Mouse (Mus musculus) CH12.LX (cell line): ENCODE measurements at regions not wholly inside any gene's neighbourhood (a gene's known extent, or its start where the extent isn't known, plus 50 kb on each side); places are given as distances from the start of the nearest gene placed in this dataset.

Source experiments
- CTCF ChIP-seq, 2 experiments: IDR thresholded peaks in 1 of 2; conservative IDR thresholded peaks in 1 of 2; 2 replicates each; pipeline ENCODE4 v1.5.1; 2011 to 2012; ENCODE audit warnings: low read depth in 2 of 2, low read length in 2 of 2, improper control_type of control experiment in 1 of 2, inconsistent platforms in 1 of 2, mild to moderate bottlenecking in 1 of 2, moderate library complexity in 1 of 2
- MAFK ChIP-seq: IDR thresholded peaks from 2 replicates; pipeline ENCODE4 v1.6.1; 2011; ENCODE audit warnings: low read length, improper control_type of control experiment; ENCODE audit not compliant: insufficient replicate concordance
- MAX ChIP-seq: IDR thresholded peaks from 2 replicates; pipeline ENCODE4 v1.6.1; 2011; ENCODE audit warnings: low read length, improper control_type of control experiment
- POLR2A ChIP-seq: IDR thresholded peaks from 2 replicates; pipeline ENCODE4 v1.6.1; 2011; ENCODE audit warnings: low read depth, mild to moderate bottlenecking, improper control_type of control experiment, low read length
- TCF12 ChIP-seq: IDR thresholded peaks from 2 replicates; pipeline ENCODE4 v1.6.1; 2014; ENCODE audit warnings: low read depth, mild to moderate bottlenecking, inconsistent platforms, low read length, improper control_type of control experiment
- USF1 ChIP-seq: IDR thresholded peaks from 2 replicates; pipeline ENCODE4 v1.6.1; 2014; ENCODE audit warnings: low read depth, mild to moderate bottlenecking, inconsistent platforms, low read length, improper control_type of control experiment
- ZNF384 ChIP-seq: IDR thresholded peaks from 2 replicates; pipeline ENCODE4 v1.6.1; 2012; ENCODE audit warnings: low read depth, low read length, improper control_type of control experiment, inconsistent platforms

DNA sequence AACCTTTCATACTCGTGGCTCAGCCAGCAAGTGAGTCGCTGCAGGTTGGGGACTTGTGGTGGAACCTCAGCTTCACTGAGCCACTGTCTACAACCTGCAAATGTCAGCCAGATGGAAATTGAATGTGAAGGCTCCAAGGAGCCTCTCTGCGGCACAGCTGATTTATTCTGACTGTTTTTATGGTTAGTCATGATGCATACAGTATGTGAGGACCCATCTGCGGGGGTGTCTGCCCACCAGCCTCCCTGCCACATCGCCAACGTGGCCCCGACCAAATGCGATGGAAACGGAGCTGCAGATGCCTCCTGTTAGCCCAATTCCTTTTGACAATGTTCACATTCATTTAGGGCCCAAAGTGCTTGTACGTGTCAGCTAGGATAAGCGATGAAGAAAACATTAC is 251.2 kb downstream of the Tfap2b start:
- no peak for TF ChIP-seq CTCF (conservative IDR thresholded peaks at IDR 0.05 in 1 of 2, IDR thresholded peaks at IDR 0.05 in 1 of 2; ENCODE audit: low read depth in 2 of 2, low read length in 2 of 2)
- no peak for TF ChIP-seq POLR2A
- TF ChIP-seq USF1 = no peak
- TF ChIP-seq TCF12 = no peak
- TF ChIP-seq MAFK = no peak
- no peak for TF ChIP-seq ZNF384
- TF ChIP-seq MAX = no peak
